In genomic region chr2:30773313-30774005, GRCm38 (mm10) we compare ENCODE assay signal across 8 mouse cellular contexts. TPM values are rescaled to one million over a fixed set of nuclear protein-coding genes. Genes with fewer than 3 reads are reported as not detected.
DNase-seq lines count a peak whose midpoint lies in the region; ATAC-seq and TF ChIP-seq lines count a peak whose summit lies in the region.

No protein-coding gene starts in this region.

- no peak for DNase-seq in heart, adult 2 months
- no peak for DNase-seq in heart, adult 8-10 months (ENCODE audit: low spot score)
- no peak for DNase-seq in MEL (ENCODE audit: low read depth, low spot score)
- no peak for DNase-seq in liver, embryonic 13.5 days
- no peak for DNase-seq in right cerebral cortex, postnatal 10 days (ENCODE audit: low spot score in 2 of 2)
- DNase-seq in spleen, postnatal 14 days (ENCODE audit: low spot score in 2 of 2) = no peak
- DNase-seq in thymus, postnatal 4 days = no peak

- H3K4me3 ChIP-seq in heart, adult 2 months = no peak overlapping the region
- H3K4me3 ChIP-seq in MEL (ENCODE audit: control insufficient read depth in 1 of 2, insufficient read depth in 1 of 2, low read depth in 2 of 2, low read length in 2 of 2) = peak overlapping the region; percentile 4 to 10; a peak in 2 of 4 replicates
- no peak overlapping the region for H3K4me3 ChIP-seq in hindbrain, embryonic 13.5 days
- peak overlapping the region; percentile 72 for H3K4me3 ChIP-seq in liver, embryonic 13.5 days (replicated peaks)

- no peak overlapping the region for H3K9ac ChIP-seq in heart, adult 2 months (ENCODE audit: low read depth, low read length)
- H3K9ac ChIP-seq in MEL (ENCODE audit: control insufficient read depth, low read depth, low read length, poor library complexity, severe bottlenecking) = peak overlapping the region; percentile 40; the same call in 1 of the 2 replicates
- no peak overlapping the region for H3K9ac ChIP-seq in hindbrain, embryonic 13.5 days
- peak overlapping the region; percentile 89 for H3K9ac ChIP-seq in liver, embryonic 13.5 days

- no peak overlapping the region for H3K4me2 ChIP-seq in hindbrain, embryonic 13.5 days
- H3K4me2 ChIP-seq in liver, embryonic 13.5 days = peak overlapping the region; percentile 99

- H3K27ac ChIP-seq in heart, adult 2 months = peak overlapping the region; percentile 87
- H3K27ac ChIP-seq in MEL (ENCODE audit: control insufficient read depth, low read depth, low read length) = peak overlapping the region; percentile 75
- 0 out of 2 replicates have a peak overlapping the region, but pooled peaks have one; percentile 91 for H3K27ac ChIP-seq in hindbrain, embryonic 13.5 days
- peak overlapping the region; percentile 100 for H3K27ac ChIP-seq in liver, embryonic 13.5 days

- H3K9me3 ChIP-seq in MEL (replicated peaks; ENCODE audit: insufficient read depth, low read length) = no peaks in the 10 kb centered on the region
- H3K9me3 ChIP-seq in hindbrain, embryonic 13.5 days = no peaks in the 10 kb centered on the region
- no peaks in the 10 kb centered on the region for H3K9me3 ChIP-seq in liver, embryonic 13.5 days (replicated peaks)

- H3K4me1 ChIP-seq in heart, adult 2 months (ENCODE audit: control insufficient read depth, insufficient read depth, low read length) = peaks cover 16% of the 10 kb centered on the region
- peaks cover 16 to 34% of the 10 kb centered on the region in 2 experiments for H3K4me1 ChIP-seq in MEL (ENCODE audit: control insufficient read depth in 1 of 2, insufficient read depth in 2 of 2, low read length in 2 of 2)
- peaks cover 36% of the 10 kb centered on the region for H3K4me1 ChIP-seq in hindbrain, embryonic 13.5 days (replicated peaks)
- H3K4me1 ChIP-seq in liver, embryonic 13.5 days (replicated peaks) = peaks cover 76% of the 10 kb centered on the region

- TF ChIP-seq EP300 in heart, adult 2 months (IDR thresholded peaks at IDR 0.05; ENCODE audit: insufficient read depth, low read depth, low read length) = no peak
- TF ChIP-seq EP300 in MEL (IDR thresholded peaks at IDR 0.05; ENCODE audit: low read depth in 1 of 2, low read length in 2 of 2) = no peak; a peak in 1 of 4 replicates

- intact Hi-C loops in heart, adult 2 months (cut with DNase I) = loop anchor here (1.0 to 2.0 kb wide), 2 partner anchors 15 to 21 kb away; no protein-coding TSS in a partner anchor

- no peak for ATAC-seq in hindbrain, embryonic 13.5 days (ENCODE audit: low FRiP score)
- no peak for ATAC-seq in liver, embryonic 13.5 days (ENCODE audit: low read depth)

- no peak for TF ChIP-seq RAD21 in MEL (IDR thresholded peaks at IDR 0.05; ENCODE audit: low read depth, low read length)

- TF ChIP-seq CTCF in heart, adult 2 months (IDR thresholded peaks at IDR 0.05) = no peak
- TF ChIP-seq CTCF in MEL (IDR thresholded peaks at IDR 0.05 in 2 of 3, conservative IDR thresholded peaks at IDR 0.05 in 1 of 3; ENCODE audit: control insufficient read depth in 1 of 3, insufficient read depth in 1 of 3, low read depth in 2 of 3, low read length in 3 of 3, poor library complexity in 1 of 3, severe bottlenecking in 1 of 3) = no peak

- no peaks in the 10 kb centered on the region; the same call in 1 of the 2 replicates for H3K36me3 ChIP-seq in heart, adult 2 months (ENCODE audit: control insufficient read depth, insufficient read depth, low read length)
- H3K36me3 ChIP-seq in MEL (ENCODE audit: control insufficient read depth in 1 of 2, insufficient read depth in 2 of 2, low read length in 2 of 2) = peaks cover 0 to 19% of the 10 kb centered on the region in 2 experiments; a peak in 2 of 4 replicates
- H3K36me3 ChIP-seq in hindbrain, embryonic 13.5 days = no peaks in the 10 kb centered on the region
- no peaks in the 10 kb centered on the region for H3K36me3 ChIP-seq in liver, embryonic 13.5 days

- WGBS in heart, adult 2 months = 63% methylated on average over 8 of the region's 8 CpGs
- 85% methylated on average over 8 of the region's 8 CpGs for WGBS in hindbrain, embryonic 13.5 days
- WGBS in liver, embryonic 13.5 days (ENCODE audit: insufficient replicate concordance) = 65% methylated on average over 8 of the region's 8 CpGs

- H3K79me2 ChIP-seq in heart, adult 2 months (replicated peaks; ENCODE audit: control insufficient read depth, insufficient read depth, low read length) = no peaks in the 10 kb centered on the region
- peaks cover 2% of the 10 kb centered on the region; the same call in 1 of the 2 replicates for H3K79me2 ChIP-seq in MEL (ENCODE audit: control insufficient read depth, insufficient read depth, low read length, poor library complexity)

- TF ChIP-seq POLR2A in heart, adult 2 months (IDR thresholded peaks at IDR 0.05; ENCODE audit: insufficient read depth, low read depth, low read length) = no peak
- no peak for TF ChIP-seq POLR2A in MEL (IDR thresholded peaks at IDR 0.05; ENCODE audit: control insufficient read depth in 1 of 2, insufficient read depth in 1 of 2, low read depth in 1 of 2, low read length in 2 of 2, poor library complexity in 1 of 2)

- H3K27me3 ChIP-seq in heart, adult 2 months (ENCODE audit: control insufficient read depth, insufficient read depth, low read length) = no peaks in the 10 kb centered on the region
- no peaks in the 10 kb centered on the region for H3K27me3 ChIP-seq in MEL (ENCODE audit: control insufficient read depth in 1 of 2, insufficient read depth in 2 of 2, low read length in 2 of 2)
- H3K27me3 ChIP-seq in hindbrain, embryonic 13.5 days = no peaks in the 10 kb centered on the region
- no peaks in the 10 kb centered on the region for H3K27me3 ChIP-seq in liver, embryonic 13.5 days

TF ChIP-seq in MEL, 35 proteins besides CTCF, POLR2A, EP300 and RAD21:
- TF ChIP-seq RCOR1 (IDR thresholded peaks at IDR 0.05; ENCODE audit: low read depth, low read length) (no peak), SMC3 (IDR thresholded peaks at IDR 0.05; ENCODE audit: low read depth, low read length) (no peak), CHD2 (IDR thresholded peaks at IDR 0.05; ENCODE audit: low read length) (no peak), NRF1 (IDR thresholded peaks at IDR 0.05; ENCODE audit: insufficient read depth, low read depth, low read length, poor library complexity, severe bottlenecking) (no peak), POLR2AphosphoS5 (IDR thresholded peaks at IDR 0.05; ENCODE audit: borderline replicate concordance, low read depth, low read length) (0 out of 2 replicates have a peak, but pooled peaks have one; percentile 55), UBTF (IDR thresholded peaks at IDR 0.05; ENCODE audit: borderline replicate concordance, insufficient read depth, low read depth, low read length) (no peak), MYC (IDR thresholded peaks at IDR 0.05; ENCODE audit: low read depth, low read length) (no peak), ETS1 (IDR thresholded peaks at IDR 0.05; ENCODE audit: low read depth, low read length) (no peak), MAZ (IDR thresholded peaks at IDR 0.05; ENCODE audit: low read depth, low read length) (no peak), ZKSCAN1 (IDR thresholded peaks at IDR 0.05; ENCODE audit: low read depth, low read length) (no peak), TAL1 (IDR thresholded peaks at IDR 0.05; ENCODE audit: low read length) (no peak), MAX (IDR thresholded peaks at IDR 0.05; ENCODE audit: low read length) (0 out of 2 replicates have a peak, but pooled peaks have one; percentile 4), USF2 (IDR thresholded peaks at IDR 0.05; ENCODE audit: borderline replicate concordance in 1 of 2, insufficient read depth in 1 of 2, low read depth in 1 of 2, low read length in 2 of 2) (0 out of 4 replicates have a peak, but pooled peaks of 1 of the 2 experiments have one; percentile 25), MXI1 (IDR thresholded peaks at IDR 0.05; ENCODE audit: low read depth, low read length) (0 out of 2 replicates have a peak, but pooled peaks have one; percentile 3), ELF1 (IDR thresholded peaks at IDR 0.05; ENCODE audit: low read depth, low read length) (no peak), USF1 (IDR thresholded peaks at IDR 0.05; ENCODE audit: low read depth, low read length) (peak; percentile 77), ZNF384 (IDR thresholded peaks at IDR 0.05; ENCODE audit: low read depth, low read length) (no peak)

RNA-seq across cellular contexts. Expression of gene 1700001O22Rik, which starts 30.0 kb away (rescaled TPM):
- total RNA-seq in heart, adult 2 months (2021) = 1 to 10 TPM in 1 of 2 experiments, under 1 TPM in 1; 0.52 to 1.3 TPM
- 0.73 and 1.1 TPM in 2 replicates for polyA plus RNA-seq in heart, adult 2 months (2012; rRNA removed)
- 1 to 10 TPM in 1 of 4 experiments, under 1 TPM in 3; 0.24 to 1.2 (median 0.55) TPM for total RNA-seq in heart, adult 8-10 months (2022)
- total RNA-seq in MEL (2012; rRNA removed) = 0.50 TPM in 1 of 2 replicates, not detected in the other
- polyA plus RNA-seq in MEL (2012; ENCODE audit: insufficient read depth in 1 of 2, insufficient read length in 2 of 2, low read depth in 1 of 2, low replicate concordance in 2 of 2, missing spikeins in 1 of 2) = 1 to 10 TPM in 1 of 2 experiments, not detected in 1; 1.8 TPM
- polyA plus RNA-seq in hindbrain, embryonic 13.5 days (2015; fragmentation: Nextera tagmentation; extraction: Ambion mirVana) = 1.7 and 2.4 TPM in 2 replicates
- 0.10 and 0.17 TPM in 2 replicates for polyA plus RNA-seq in liver, embryonic 13.5 days (2015; fragmentation: Nextera tagmentation; extraction: Ambion mirVana)

RNA-seq across cellular contexts. Expression of gene Ntmt1, which starts 34.2 kb away (rescaled TPM):
- total RNA-seq in heart, adult 2 months (2021) = 10 to 100 TPM; 22.0 to 27.3 TPM
- polyA plus RNA-seq in heart, adult 2 months (2012; rRNA removed) = 27.4 and 30.2 TPM in 2 replicates
- 10 to 100 TPM; 23.8 to 27.7 (median 25.3) TPM for total RNA-seq in heart, adult 8-10 months (2022)
- total RNA-seq in MEL (2012; rRNA removed) = 66.3 and 83.2 TPM in 2 replicates
- 10 to 100 TPM in 1 of 2 experiments, not detected in 1; 58.9 TPM for polyA plus RNA-seq in MEL (2012; ENCODE audit: insufficient read depth in 1 of 2, insufficient read length in 2 of 2, low read depth in 1 of 2, low replicate concordance in 2 of 2, missing spikeins in 1 of 2)
- 108 and 115 TPM in 2 replicates for polyA plus RNA-seq in hindbrain, embryonic 13.5 days (2015; fragmentation: Nextera tagmentation; extraction: Ambion mirVana)
- 35.5 and 36.3 TPM in 2 replicates for polyA plus RNA-seq in liver, embryonic 13.5 days (2015; fragmentation: Nextera tagmentation; extraction: Ambion mirVana)

RNA-seq across cellular contexts. Expression of gene Asb6, which starts 56.7 kb away (rescaled TPM):
- 1 to 10 TPM; 7.8 to 8.1 TPM for total RNA-seq in heart, adult 2 months (2021)
- 12.8 and 13.6 TPM in 2 replicates for polyA plus RNA-seq in heart, adult 2 months (2012; rRNA removed)
- total RNA-seq in heart, adult 8-10 months (2022) = 10 to 100 TPM in 1 of 4 experiments, 1 to 10 TPM in 3; 8.4 to 11.3 (median 8.7) TPM
- 38.5 and 50.1 TPM in 2 replicates for total RNA-seq in MEL (2012; rRNA removed)
- 10 to 100 TPM in 1 of 2 experiments, not detected in 1; 54.6 TPM for polyA plus RNA-seq in MEL (2012; ENCODE audit: insufficient read depth in 1 of 2, insufficient read length in 2 of 2, low read depth in 1 of 2, low replicate concordance in 2 of 2, missing spikeins in 1 of 2)
- 38.3 and 41.0 TPM in 2 replicates for polyA plus RNA-seq in hindbrain, embryonic 13.5 days (2015; fragmentation: Nextera tagmentation; extraction: Ambion mirVana)
- polyA plus RNA-seq in liver, embryonic 13.5 days (2015; fragmentation: Nextera tagmentation; extraction: Ambion mirVana) = 34.6 and 36.6 TPM in 2 replicates

Comparison
In these comparisons a context has a peak if more than half of its experiments do, and no peak if none do; other contexts are left out.
1. H3K4me3 ChIP-seq: peak in MEL (2 of 2) and liver, embryonic 13.5 days (single experiment); none in heart, adult 2 months (single experiment) and hindbrain, embryonic 13.5 days (single experiment).
2. H3K9ac ChIP-seq: peak in MEL (single experiment) and liver, embryonic 13.5 days (single experiment); none in heart, adult 2 months (single experiment) and hindbrain, embryonic 13.5 days (single experiment).
3. Peak in every context shown above with its lines, with median percentiles within 50 percentile points of each other: H3K27ac ChIP-seq.